Mouse (Mus musculus) neural tube, embryonic 13.5 days (tissue): ENCODE results near the gene Rom1. TPM values are rescaled to one million over a fixed set of nuclear protein-coding genes. Genes with fewer than 3 reads are reported as not detected.

Source experiments
- ATAC-seq: fragments of 200-750 bp; cut with Nextera tagmentation; 2 replicates; pipeline ENCODE4 v1.8.0; 2017; ENCODE audit warnings: low read depth, mild to moderate bottlenecking, moderate TSS enrichment, moderate library complexity
- H3K27ac ChIP-seq: fragments of 300-500 bp; sonication (generic); replicated peaks from 2 replicates; pipeline ENCODE4 v1.5.1; 2015; ENCODE audit warnings: moderate library complexity, mild to moderate bottlenecking, inconsistent platforms
- H3K27me3 ChIP-seq: fragments of 300-500 bp; sonication (generic); 2 replicates; pipeline ENCODE4 v1.6.1; 2015; ENCODE audit warnings: mild to moderate bottlenecking, inconsistent platforms
- H3K36me3 ChIP-seq: fragments of 300-500 bp; sonication (generic); 2 replicates; pipeline ENCODE4 v1.6.1; 2015; ENCODE audit warnings: mild to moderate bottlenecking, inconsistent platforms
- H3K4me1 ChIP-seq: fragments of 300-500 bp; sonication (generic); replicated peaks from 2 replicates; pipeline ENCODE4 v1.6.1; 2015; ENCODE audit warnings: inconsistent platforms
- H3K4me2 ChIP-seq: fragments of 300-500 bp; sonication (generic); 2 replicates; pipeline ENCODE4 v1.6.1; 2015; ENCODE audit warnings: inconsistent platforms, mild to moderate bottlenecking, moderate library complexity
- H3K4me3 ChIP-seq: fragments of 300-500 bp; sonication (generic); 2 replicates; pipeline ENCODE4 v1.5.1; 2015; ENCODE audit warnings: mild to moderate bottlenecking, inconsistent platforms
- H3K9ac ChIP-seq: fragments of 300-500 bp; sonication (generic); 2 replicates; pipeline ENCODE4 v1.6.1; 2015; ENCODE audit warnings: moderate library complexity, mild to moderate bottlenecking, inconsistent platforms
- H3K9me3 ChIP-seq: fragments of 300-500 bp; sonication (generic); 2 replicates; pipeline ENCODE4 v1.6.1; 2016; ENCODE audit warnings: inconsistent platforms
- WGBS: fragments of 180-500 bp; shearing (Covaris S2); methylation state at CpG from one replicate; pipeline ENCODE4 v1.1.7; 2015; 5-methylcytosine and 5-hydroxymethylcytosine counted together
- polyA plus RNA-seq: library from polyadenylated mRNA; unstranded; fragments of >200 nt; fragmentation: Nextera tagmentation; extraction: Ambion mirVana; gene quantifications from 2 replicates; pipeline ENCODE4 v1.2.1, GENCODE M21; 2015

The Rom1 gene
- polyA plus RNA-seq, 1 experiment from 2014 or later, result 2.8 TPM

GRCm38 (mm10) chr19:8895397-8895960 lies 33.7 kb downstream of the Rom1 start:
- Histone ChIP-seq H3K27ac (no peak overlapping the region), H3K36me3 (peaks cover 27% of the 10 kb centered on the region), H3K4me1 (peaks cover 48% of the 10 kb centered on the region), H3K4me3 (no peak overlapping the region), H3K27me3 (no peaks in the 10 kb centered on the region), H3K9me3 (no peaks in the 10 kb centered on the region), H3K9ac (0 out of 2 replicates have a peak overlapping the region, but pooled peaks have one; percentile 13), H3K4me2 (no peak overlapping the region)
- no peak for ATAC-seq
- WGBS, result 97% methylated on average over 9 of the region's 9 CpGs

GRCm38 (mm10) chr19:8892829-8893766 lies 36.1 kb downstream of the Rom1 start, which contains the start of gene Ints5:
TSS of gene Ints5 (plus strand) at chr19:8893005.
- H3K27me3 ChIP-seq, result no peaks in the 10 kb centered on the region
- H3K4me3 ChIP-seq, result peak within 1 kb of the TSS; percentile 85
- peak within 1 kb of the TSS; percentile 97 for H3K9ac ChIP-seq
- peak; percentile 21 for ATAC-seq
- 3% methylated on average over 54 of the region's 54 CpGs for WGBS
- peaks cover 42% of the 10 kb centered on the region for H3K4me1 ChIP-seq
- H3K9me3 ChIP-seq, result no peaks in the 10 kb centered on the region
- H3K27ac ChIP-seq, result peak within 1 kb of the TSS; percentile 90
- peak within 1 kb of the TSS; percentile 97 for H3K4me2 ChIP-seq
- H3K36me3 ChIP-seq, result peaks cover 32% of the 10 kb centered on the region

GRCm38 (mm10) chr19:8888511-8889385 lies 40.4 kb downstream of the Rom1 start, which contains the start of the genes 1810009A15Rik and Gm49416:
TSS of gene 1810009A15Rik (plus strand) at chr19:8888853.
TSS of gene Gm49416 (plus strand) at chr19:8888926.
- WGBS, result under 1% methylated on average over 58 of the region's 58 CpGs
- Histone ChIP-seq H3K9ac (peak within 1 kb of the TSS; percentile 85), H3K27ac (peak within 1 kb of the TSS; percentile 91), H3K36me3 (peaks cover 14% of the 10 kb centered on the region), H3K27me3 (no peaks in the 10 kb centered on the region), H3K4me1 (peaks cover 31% of the 10 kb centered on the region), H3K4me3 (peak within 1 kb of the TSS; percentile 60), H3K9me3 (no peaks in the 10 kb centered on the region), H3K4me2 (peak within 1 kb of the TSS; percentile 80)
- ATAC-seq, result peak; percentile 95

GRCm38 (mm10) chr19:8887585-8888463 lies 41.3 kb downstream of the Rom1 start:
- Histone ChIP-seq H3K36me3 (peaks cover 14% of the 10 kb centered on the region), H3K9ac (peak overlapping the region; percentile 85), H3K9me3 (no peaks in the 10 kb centered on the region), H3K4me3 (peak overlapping the region; percentile 60), H3K27ac (peak overlapping the region; percentile 91), H3K4me2 (peak overlapping the region; percentile 80), H3K4me1 (peaks cover 25% of the 10 kb centered on the region), H3K27me3 (no peaks in the 10 kb centered on the region)
- WGBS, result 13% methylated on average over 19 of the region's 19 CpGs
- ATAC-seq, result no peak

- H3K4me2 ChIP-seq, result peak overlapping the region; percentile 80
- H3K4me3 ChIP-seq, result no peak overlapping the region
- no peaks in the 10 kb centered on the region for H3K27me3 ChIP-seq
- no peak overlapping the region for H3K9ac ChIP-seq
- no peaks in the 10 kb centered on the region for H3K9me3 ChIP-seq
- H3K4me1 ChIP-seq, result peaks cover 19% of the 10 kb centered on the region
- H3K27ac ChIP-seq, result no peak overlapping the region
- no peak for ATAC-seq
- peaks cover 14% of the 10 kb centered on the region for H3K36me3 ChIP-seq
- 56% methylated on average over 1 of the region's 1 CpGs for WGBS
These were observed 42.1 kb downstream of the Rom1 start for GRCm38 (mm10) chr19:8886916-8887584.

- 83% methylated on average over 3 of the region's 3 CpGs for WGBS
These were observed 45.5 kb downstream of the Rom1 start, which contains the start of the genes Lbhd1 and Gm49403 for GRCm38 (mm10) chr19:8883616-8884015. TSS of gene Lbhd1 (plus strand) at chr19:8883732. TSS of gene Gm49403 (plus strand) at chr19:8883930.

GRCm38 (mm10) chr19:8881034-8881392 lies 48.1 kb downstream of the Rom1 start:
- H3K4me2 ChIP-seq, result peak overlapping the region; percentile 70
- peak overlapping the region; percentile 83 for H3K4me3 ChIP-seq
- H3K9me3 ChIP-seq, result no peaks in the 10 kb centered on the region
- peaks cover 22% of the 10 kb centered on the region for H3K36me3 ChIP-seq
- H3K27ac ChIP-seq, result no peak overlapping the region
- ATAC-seq, result 0 out of 2 replicates have a peak, but pooled peaks have one; percentile 4
- WGBS, result 12% methylated on average over 3 of the region's 3 CpGs
- H3K27me3 ChIP-seq, result no peaks in the 10 kb centered on the region
- H3K9ac ChIP-seq, result peak overlapping the region; percentile 82
- H3K4me1 ChIP-seq, result peaks cover 15% of the 10 kb centered on the region

More at GRCm38 (mm10) chr19:8883616-8884015, 45.5 kb downstream of the Rom1 start, which contains the start of the genes Lbhd1 and Gm49403:
- Histone ChIP-seq H3K4me1 (peaks cover 25% of the 10 kb centered on the region), H3K4me3 (no peak within 1 kb of the TSS), H3K27ac (no peak within 1 kb of the TSS), H3K9ac (no peak within 1 kb of the TSS), H3K36me3 (peaks cover 4% of the 10 kb centered on the region), H3K9me3 (no peaks in the 10 kb centered on the region), H3K4me2 (no peak within 1 kb of the TSS), H3K27me3 (no peaks in the 10 kb centered on the region)
- ATAC-seq, result no peak

GRCm38 (mm10) chr19:8880311-8881033 lies 48.7 kb downstream of the Rom1 start, which contains the start of gene Uqcc3:
TSS of gene Uqcc3 (minus strand) at chr19:8880923.
- H3K9ac ChIP-seq, result peak within 1 kb of the TSS; percentile 82
- no peaks in the 10 kb centered on the region for H3K9me3 ChIP-seq
- peak within 1 kb of the TSS; percentile 88 for H3K27ac ChIP-seq
- H3K4me3 ChIP-seq, result peak within 1 kb of the TSS; percentile 83
- peak within 1 kb of the TSS; percentile 70 for H3K4me2 ChIP-seq
- peaks cover 28% of the 10 kb centered on the region for H3K36me3 ChIP-seq
- H3K4me1 ChIP-seq, result peaks cover 15% of the 10 kb centered on the region
- peak; percentile 98 for ATAC-seq
- under 1% methylated on average over 42 of the region's 42 CpGs for WGBS
- no peaks in the 10 kb centered on the region for H3K27me3 ChIP-seq
